Mouse (Mus musculus) lung, adult 18-20 months (tissue): ENCODE measurements around the gene Myo1e.
"Not testable (repeated sequence)": the region's sequence is repeated elsewhere in the genome, so short reads cannot be mapped to it uniquely, and the experiment has no call there.

Source experiments
- DNase-seq, 2 experiments: peaks; one replicate each; pipeline ENCODE4 v3.0.0; 2022; ENCODE audit warnings: mixed read lengths in 2 of 2

Gene Myo1e

GRCm38 (mm10) chr9:70253016-70253415 is 45.9 kb downstream of the Myo1e start:
- no peak for DNase-seq

- DNase-seq: no peak
Measured at GRCm38 (mm10) chr9:70255005-70255404, 47.9 kb downstream of the Myo1e start.

- DNase-seq: not testable (repeated sequence)
Measured at GRCm38 (mm10) chr9:70256027-70256426, 48.9 kb downstream of the Myo1e start.

- DNase-seq: peak; percentile 59 to 72
Measured at GRCm38 (mm10) chr9:70257289-70258101, 50.3 kb downstream of the Myo1e start.

- DNase-seq: peak; percentile 74 to 83
Measured at GRCm38 (mm10) chr9:70260324-70260841, 53.2 kb downstream of the Myo1e start.

GRCm38 (mm10) chr9:70261646-70262045 is 54.5 kb downstream of the Myo1e start:
- DNase-seq: no peak

- no peak for DNase-seq
Measured at GRCm38 (mm10) chr9:70263134-70263533, 56.0 kb downstream of the Myo1e start.

- no peak for DNase-seq
Measured at GRCm38 (mm10) chr9:70263735-70264134, 56.6 kb downstream of the Myo1e start.

- DNase-seq: no peak
Measured at GRCm38 (mm10) chr9:70265513-70265912, 58.4 kb downstream of the Myo1e start.

- no peak for DNase-seq
Measured at GRCm38 (mm10) chr9:70266186-70266585, 59.0 kb downstream of the Myo1e start.

- DNase-seq: no peak
Measured at GRCm38 (mm10) chr9:70267108-70267507, 60.0 kb downstream of the Myo1e start.

GRCm38 (mm10) chr9:70269349-70269748 is 62.2 kb downstream of the Myo1e start:
- no peak for DNase-seq

- no peak for DNase-seq
Measured at GRCm38 (mm10) chr9:70270468-70270867, 63.3 kb downstream of the Myo1e start.

GRCm38 (mm10) chr9:70271137-70271536 is 64.0 kb downstream of the Myo1e start:
- DNase-seq: peak in 1 of 2 experiments; percentile 50

GRCm38 (mm10) chr9:70271631-70272030 is 64.5 kb downstream of the Myo1e start:
- DNase-seq: peak in 1 of 2 experiments; percentile 48

- no peak for DNase-seq
Measured at GRCm38 (mm10) chr9:70274071-70274470, 66.9 kb downstream of the Myo1e start.

- DNase-seq: peak in 1 of 2 experiments; percentile 43
Measured at GRCm38 (mm10) chr9:70274476-70274875, 67.3 kb downstream of the Myo1e start.

GRCm38 (mm10) chr9:70274887-70275555 is 67.9 kb downstream of the Myo1e start:
- DNase-seq: peak; percentile 50 to 56

GRCm38 (mm10) chr9:70277076-70277475 is 69.9 kb downstream of the Myo1e start:
- no peak for DNase-seq

GRCm38 (mm10) chr9:70277529-70277982 is 70.4 kb downstream of the Myo1e start:
- no peak for DNase-seq

GRCm38 (mm10) chr9:70281407-70281806 is 74.3 kb downstream of the Myo1e start:
- no peak for DNase-seq

GRCm38 (mm10) chr9:70282107-70282506 is 75.0 kb downstream of the Myo1e start:
- no peak for DNase-seq

- DNase-seq: no peak
Measured at GRCm38 (mm10) chr9:70283151-70283550, 76.0 kb downstream of the Myo1e start.
